Mouse (Mus musculus) cerebellum, postnatal 25 days (tissue): ENCODE data around the gene Kdm2b.

Experiments
- DNase-seq, 2 experiments: peaks; one replicate each; pipeline ENCODE4 v3.0.0; 2021; ENCODE audit warnings: mixed read lengths in 2 of 2

The Kdm2b gene

DNA sequence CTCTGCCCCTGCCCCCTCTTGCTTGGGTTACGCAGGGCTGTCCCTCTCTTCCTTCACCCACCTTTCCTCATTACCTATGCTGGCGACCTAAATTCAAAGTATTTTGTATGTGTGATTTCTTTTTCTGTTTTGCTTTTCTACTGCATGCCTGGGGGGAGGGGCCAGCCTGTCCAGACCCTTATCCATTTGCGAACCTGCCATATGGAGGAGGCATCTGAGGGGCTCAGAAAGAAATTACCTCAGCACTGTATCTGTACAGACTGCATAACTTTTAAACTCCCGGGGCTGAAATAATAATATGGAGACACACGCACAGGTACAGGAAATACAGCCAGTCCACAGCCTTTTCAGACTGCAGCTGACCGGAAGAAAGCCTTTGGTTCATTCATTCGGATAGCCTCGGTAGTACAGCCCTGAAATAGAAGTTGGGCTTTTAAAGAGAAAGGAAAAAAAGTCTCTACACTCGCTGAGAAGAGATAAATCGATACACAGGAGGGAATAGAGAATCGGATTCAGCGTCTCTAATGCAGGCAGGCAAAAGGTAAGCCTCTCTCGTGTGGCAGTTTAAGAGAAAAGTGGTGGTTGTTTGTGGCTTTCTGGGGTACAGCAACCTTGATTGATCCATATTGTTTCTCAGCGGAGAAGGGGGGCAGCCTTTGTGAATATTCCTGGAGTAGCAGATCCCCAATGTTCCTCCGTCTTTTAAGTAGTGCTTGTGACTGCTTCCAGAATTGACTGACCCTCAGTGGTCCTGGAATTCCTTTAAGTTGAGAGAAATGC is at the start of gene Kdm2b:
TSS of gene Kdm2b (minus strand) at position 273 of the 780 bp plus-strand sequence.
- DNase-seq = peak; percentile 35 to 61

DNA sequence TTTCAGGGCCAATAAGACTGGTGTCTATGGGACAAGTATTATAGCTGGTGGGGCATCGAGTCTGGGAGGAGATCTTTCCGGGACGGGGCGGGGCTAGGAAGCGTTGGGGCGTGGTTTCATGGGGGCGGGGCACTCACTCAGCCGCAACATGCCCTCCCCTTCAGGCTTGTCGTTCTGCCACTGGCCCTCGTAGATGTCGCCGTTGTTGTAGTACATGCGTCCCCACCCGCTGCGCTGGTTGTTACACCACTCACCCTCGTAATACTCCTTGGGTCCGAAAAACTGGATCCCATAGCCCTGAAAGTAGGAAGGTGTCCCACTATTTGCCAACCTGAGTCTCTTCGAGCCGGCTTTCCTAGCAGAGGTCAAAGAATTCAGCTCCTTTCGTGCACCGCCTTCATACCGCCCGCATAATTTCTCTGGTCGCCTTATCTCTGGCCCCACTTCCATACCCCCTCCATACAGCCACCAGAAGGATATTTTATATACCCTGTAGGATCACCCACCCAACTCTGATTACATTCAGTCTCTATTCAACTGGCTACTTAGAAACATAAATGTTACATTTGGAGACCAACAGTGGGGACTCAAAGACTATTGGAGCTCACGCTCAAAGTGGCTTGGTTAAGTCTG is 49.6 kb upstream of the Kdm2b start:
- peak in 1 of 2 experiments; percentile 53 for DNase-seq

DNA sequence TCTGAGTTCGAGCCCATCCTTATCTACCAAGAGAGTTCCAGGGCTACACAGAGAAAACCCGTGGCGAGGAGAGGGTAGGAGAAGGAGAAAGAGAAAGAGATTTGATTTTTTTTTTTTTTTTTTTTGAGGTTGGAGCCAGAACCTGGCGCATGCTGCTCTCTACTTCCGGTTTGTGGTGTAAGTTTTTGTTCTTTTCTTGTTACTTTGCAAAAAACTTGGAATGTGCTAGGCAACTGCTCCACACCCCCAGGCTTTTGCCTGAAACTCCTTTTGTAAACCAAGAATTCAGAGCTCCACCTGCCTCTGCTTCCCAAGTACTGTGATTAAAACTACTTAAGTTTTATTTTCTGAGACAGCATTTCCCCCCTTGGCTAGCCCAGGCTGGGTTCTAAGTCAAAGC is 48.5 kb upstream of the Kdm2b start:
- DNase-seq = no peak

DNA sequence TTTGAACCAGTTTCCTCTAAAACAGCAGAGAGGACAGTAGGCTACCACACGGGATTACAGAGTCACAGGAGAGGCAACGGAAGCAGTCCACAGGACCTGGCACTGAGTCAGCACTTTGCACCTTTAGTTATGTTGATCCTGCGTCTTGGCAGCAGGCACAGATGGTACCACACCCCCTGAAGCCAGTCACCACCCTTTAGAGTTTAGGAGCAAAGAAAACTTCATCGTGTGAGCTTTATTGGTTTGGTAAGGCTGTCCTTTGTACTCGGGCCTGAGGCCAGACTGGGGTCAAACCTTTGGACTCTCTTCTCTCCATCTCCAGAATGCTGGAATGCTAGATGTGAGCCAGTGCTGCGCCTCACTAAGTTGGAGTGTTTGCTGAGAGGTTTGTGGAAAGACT is 45.9 kb upstream of the Kdm2b start:
- DNase-seq = peak in 1 of 2 experiments; percentile 67

DNA sequence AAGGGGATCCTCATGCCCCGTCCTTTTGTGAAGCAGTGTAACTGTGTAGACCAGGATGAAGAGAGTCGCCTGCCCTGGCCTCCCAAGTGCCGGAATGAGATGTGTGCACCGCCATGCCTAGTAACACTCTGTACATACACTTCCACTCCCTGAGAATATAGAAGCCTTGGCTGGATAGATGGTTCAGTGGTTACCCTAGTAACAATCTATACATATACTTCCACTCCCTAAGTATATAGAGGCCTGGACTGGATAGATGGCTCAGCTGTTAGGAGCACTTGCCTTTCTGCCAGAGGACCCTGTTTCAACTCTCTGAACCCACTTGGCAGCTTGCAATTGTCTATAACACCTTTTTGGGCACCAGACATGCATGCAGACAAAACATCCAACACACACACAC is 45.5 kb upstream of the Kdm2b start:
- no peak for DNase-seq

DNA sequence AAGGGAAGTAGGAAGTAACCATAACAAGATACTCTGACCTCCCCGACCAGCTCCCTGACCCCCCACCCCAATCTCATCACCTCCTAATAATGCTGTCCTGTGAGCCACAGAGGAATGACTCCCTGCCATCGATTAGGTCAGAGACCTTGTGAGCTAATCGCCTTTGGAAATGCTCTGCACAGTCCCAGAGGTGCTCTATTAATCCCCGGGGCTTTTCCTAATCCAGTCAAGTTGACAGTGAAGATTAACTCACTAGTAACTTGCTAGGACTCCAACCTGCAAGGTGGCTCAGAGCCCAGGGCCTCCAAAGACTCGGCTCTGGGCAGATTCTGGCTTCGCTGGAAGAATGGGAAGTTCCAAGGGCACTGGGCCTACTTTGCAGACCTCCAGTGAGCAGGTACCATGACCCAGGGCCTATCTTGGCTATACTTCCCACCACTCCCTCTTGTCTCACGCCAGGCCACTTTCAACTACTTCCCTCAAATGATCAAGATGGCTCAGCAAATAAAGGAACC is 44.1 kb upstream of the Kdm2b start:
- no peak for DNase-seq

DNA sequence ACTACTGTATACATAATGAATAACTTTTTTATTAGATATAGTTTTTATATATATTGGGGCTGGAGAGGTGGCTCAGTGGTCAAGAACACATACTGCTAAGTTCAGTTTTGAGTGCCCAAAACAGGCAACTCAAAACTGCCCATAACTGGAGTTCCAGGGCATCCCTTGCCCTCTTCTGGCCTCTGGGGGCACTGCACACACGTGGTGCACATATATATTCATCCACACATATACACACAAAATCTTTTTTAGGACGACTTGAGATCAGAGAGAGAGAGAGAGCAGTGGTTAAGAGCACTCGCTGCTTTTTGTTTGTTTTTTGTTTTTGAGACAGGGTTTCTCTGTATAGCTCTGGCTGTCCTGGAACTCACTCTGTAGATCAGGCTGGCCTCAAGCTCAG is 41.7 kb upstream of the Kdm2b start:
- no peak for DNase-seq

DNA sequence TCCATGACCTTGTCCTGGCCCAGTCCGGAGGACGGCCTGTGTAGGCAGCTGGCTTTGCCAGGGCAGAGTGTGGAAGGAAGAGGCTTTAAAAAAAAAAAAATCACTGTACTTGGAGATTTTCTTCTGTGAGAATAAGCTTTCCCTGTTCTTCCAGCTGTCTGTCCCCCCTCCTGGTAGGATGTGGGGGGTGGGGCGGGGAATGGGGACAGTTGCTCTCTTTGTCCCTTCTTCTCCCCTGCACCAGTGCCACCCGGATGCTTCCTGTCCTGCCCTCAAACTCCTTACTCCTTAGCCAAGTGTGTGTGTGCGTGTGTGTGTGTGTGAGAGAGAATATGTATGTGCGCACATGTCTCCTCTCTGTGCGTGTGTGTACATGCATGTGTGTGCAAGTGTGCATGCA is 40.1 kb upstream of the Kdm2b start:
- DNase-seq = no peak

DNA sequence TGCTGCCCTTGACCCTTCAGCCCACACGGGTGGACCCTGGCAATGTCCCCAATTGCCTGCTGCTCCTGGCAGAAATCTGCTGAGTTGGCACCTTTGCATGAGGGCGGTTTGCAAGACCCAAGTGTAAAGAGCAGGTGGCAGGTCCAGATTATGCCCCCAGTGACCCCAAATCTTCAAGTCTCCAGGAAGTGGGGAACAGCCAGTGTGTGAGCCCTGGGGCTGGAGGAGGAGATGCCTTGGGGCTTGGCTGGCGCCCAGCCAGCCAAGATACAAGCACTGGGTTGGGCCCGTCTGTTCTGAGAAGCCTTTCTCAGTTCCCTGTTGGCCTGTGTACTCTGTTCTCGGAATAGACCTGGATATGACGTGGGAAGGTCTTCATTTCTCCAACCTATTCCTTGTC is 37.8 kb upstream of the Kdm2b start:
- no peak for DNase-seq

DNA sequence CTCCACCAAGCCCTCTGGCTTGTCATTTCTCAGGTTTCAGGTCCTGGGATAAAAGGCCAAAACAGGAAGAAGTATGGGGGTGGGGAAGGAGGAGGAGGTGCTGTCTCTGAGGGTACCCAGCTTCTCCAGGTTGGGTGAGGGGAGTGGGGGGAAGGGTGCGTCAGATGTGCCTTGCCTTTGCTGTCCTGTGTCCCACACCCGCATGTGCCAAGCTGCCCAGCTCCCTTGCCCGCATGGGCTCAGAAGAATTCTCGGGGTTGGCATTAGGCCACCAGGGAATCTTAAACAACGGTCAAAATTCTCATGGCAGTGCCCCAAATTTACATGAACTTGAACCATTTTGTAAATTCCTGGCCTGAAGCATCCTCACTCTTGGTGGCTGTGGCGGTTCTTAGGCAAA is 36.8 kb upstream of the Kdm2b start:
- DNase-seq = no peak

DNA sequence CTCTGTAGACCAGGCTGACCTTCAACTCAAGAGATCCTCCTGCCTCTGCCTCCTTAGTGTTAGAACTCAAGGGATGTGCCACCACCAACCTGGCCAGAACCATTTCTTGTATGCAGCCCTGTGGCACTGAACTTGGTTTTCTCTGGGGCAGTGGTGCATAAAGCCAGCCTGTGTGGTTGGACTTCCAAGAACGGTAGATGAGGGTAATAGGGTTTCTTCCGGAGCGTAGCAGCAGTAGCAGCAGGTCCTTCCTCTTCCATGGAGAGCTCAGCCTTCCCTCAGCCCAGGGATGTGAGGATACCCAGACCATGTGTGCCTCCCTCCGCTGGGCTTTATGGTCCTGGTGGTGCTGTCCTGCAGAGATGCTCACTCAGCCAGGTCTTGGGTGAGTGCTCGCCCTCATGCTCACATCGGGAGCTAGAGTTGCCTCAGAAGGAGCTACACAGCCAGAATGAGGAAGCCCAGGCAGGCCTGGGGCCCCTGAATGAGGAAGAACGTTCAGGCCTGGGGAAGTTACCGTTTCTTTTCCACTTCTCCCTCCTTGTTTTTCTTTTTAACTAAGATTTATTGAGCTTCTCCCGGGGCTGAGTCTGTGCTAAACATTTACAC is 35.4 kb upstream of the Kdm2b start:
- DNase-seq = no peak

DNA sequence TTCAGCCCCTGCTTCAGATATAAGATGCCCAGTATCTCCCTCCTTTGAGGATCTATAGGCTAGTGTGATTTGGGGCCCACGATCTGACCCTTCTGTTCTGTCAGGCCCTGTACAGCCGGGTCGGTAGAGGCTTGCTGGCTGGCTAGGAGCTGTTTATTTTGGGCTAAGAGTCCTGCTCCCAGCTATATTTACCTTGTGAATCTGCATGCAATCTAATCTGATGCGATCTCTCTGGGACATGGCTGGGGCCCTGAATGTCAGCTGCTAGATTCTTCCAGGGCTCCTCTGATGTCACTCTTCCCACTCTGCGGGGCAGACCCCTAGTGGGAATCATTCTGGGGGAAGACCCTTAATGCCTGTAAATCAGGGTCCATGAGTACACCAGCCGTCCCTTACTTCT is 34.7 kb upstream of the Kdm2b start:
- DNase-seq = no peak

DNA sequence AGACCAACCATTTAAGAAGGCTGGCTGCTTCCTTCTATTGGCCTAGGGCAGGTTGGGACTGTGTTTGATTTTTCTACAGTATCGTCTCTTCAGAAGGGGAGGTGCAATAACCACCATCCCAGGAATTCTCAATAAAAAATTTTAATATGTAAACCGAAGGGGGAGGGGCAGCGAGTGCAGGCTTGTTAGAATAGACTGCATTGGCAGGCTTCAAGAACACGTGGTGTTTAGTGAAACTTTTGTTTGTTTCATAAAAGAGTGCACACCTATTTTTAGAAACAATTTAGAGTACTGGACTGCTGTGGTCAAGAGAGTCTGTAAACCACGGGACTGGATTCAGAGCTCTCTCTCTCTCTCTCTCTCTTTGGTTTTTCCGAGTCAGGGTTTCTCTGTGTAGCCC is 33.4 kb upstream of the Kdm2b start:
- DNase-seq = no peak

DNA sequence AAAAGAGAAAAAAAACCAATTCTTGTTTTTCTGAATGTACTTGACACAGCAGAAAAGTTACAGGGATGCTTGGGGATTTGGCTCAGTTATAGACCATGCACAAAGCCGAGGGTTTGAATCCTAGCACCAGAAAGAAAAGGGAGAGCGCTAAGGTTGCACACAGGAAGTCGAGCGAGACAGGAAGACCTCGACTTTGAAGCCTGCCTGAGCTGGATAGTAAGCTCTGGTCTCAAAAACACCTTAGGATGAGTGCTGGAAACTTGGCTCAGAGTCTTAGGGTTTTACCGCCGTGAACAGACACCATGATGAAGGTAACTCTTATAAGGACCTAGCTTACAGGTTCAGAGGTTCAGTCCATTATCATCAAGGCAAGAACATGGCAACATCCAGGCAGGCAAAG is 31.8 kb upstream of the Kdm2b start:
- DNase-seq = no peak

DNA sequence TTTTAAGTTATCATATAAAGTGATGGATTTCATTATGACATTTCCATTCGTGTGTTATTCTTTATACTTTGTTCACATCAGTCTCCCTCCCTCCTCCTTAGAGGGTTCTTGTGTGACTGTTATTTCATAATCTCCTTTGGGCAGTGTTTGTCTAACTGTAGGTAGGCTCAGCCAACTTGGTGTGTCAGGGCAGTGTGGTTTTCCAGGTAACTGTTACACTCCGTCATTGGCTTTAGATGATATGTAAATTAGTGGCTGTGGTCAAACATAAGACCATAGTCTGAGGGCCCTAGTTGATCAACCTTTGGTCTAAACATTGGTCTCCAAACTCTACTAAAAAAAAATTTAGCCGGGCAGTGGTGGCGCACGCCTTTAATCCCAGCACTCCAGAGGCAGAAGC is 30.8 kb upstream of the Kdm2b start:
- DNase-seq = no peak

DNA sequence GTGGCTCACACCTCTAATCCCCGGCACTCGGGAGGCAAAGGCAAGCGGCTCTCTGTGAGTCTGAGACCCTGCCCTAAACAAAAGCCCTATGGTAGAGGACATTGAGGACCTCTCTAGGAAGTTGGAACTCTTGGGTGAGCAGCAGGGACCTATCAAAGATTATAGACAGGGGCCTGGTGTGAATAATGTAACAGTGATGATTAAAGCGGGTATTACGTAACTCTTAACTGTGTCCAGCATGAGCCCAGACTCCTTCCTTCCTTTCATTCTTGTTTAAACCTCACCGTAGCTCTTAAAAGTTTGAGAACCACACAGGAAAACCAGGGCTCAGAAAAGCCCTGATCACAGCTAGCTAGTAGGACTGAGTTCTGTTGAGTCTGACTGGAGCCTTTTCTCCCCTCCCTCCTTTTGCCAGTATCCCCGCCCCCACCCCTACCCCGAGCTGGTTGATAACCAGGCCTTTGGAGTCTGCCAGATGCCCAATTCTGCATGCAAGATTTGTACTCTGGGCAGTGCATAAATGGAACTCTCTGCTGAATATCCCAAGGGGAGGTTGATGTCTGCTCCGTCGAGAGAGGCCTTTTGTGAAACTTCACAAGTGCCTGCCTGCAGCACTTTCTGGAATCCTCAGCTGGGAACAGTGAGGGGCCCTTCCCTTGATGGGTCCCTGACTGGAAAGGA is 29.9 kb upstream of the Kdm2b start:
- DNase-seq = no peak

DNA sequence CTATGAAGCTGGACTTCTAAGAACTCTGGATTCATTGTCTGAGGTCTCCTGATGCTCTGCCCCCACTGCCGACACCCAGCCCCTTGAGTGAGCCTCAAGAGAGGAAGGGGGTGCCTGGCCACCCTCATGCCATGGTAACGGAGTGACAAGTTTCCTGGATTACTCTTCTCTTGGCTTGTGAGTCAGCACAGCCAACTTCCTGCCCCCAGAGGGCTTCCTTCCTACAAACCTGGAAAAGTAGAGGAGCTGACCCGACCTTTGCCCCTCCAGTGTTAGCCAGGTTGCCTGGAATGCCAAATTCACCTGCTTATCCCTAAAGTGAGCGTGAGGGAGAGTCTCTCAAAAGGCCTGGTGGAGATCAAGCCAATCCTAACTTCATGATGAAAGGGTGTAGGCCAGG is 27.9 kb upstream of the Kdm2b start:
- no peak for DNase-seq

DNA sequence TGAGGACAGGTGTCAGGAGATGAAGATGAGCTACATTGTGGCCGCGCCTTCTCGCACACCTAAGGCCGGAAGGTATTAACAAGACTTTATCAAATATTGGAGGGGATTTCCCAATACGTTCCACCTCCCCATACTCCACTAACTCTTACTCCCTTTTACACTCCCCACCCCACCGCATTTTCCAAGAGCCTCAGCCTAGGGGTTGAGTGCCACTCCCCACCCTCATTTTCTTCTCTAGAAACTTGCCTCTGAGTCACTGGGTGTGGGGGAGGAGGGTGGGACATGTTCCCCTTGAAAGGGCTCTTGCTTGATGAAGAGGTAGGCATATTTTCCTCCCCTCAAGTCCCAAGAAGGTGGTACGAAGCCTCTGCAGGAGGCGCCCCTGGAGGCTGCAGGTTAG is 26.3 kb upstream of the Kdm2b start:
- no peak for DNase-seq

DNA sequence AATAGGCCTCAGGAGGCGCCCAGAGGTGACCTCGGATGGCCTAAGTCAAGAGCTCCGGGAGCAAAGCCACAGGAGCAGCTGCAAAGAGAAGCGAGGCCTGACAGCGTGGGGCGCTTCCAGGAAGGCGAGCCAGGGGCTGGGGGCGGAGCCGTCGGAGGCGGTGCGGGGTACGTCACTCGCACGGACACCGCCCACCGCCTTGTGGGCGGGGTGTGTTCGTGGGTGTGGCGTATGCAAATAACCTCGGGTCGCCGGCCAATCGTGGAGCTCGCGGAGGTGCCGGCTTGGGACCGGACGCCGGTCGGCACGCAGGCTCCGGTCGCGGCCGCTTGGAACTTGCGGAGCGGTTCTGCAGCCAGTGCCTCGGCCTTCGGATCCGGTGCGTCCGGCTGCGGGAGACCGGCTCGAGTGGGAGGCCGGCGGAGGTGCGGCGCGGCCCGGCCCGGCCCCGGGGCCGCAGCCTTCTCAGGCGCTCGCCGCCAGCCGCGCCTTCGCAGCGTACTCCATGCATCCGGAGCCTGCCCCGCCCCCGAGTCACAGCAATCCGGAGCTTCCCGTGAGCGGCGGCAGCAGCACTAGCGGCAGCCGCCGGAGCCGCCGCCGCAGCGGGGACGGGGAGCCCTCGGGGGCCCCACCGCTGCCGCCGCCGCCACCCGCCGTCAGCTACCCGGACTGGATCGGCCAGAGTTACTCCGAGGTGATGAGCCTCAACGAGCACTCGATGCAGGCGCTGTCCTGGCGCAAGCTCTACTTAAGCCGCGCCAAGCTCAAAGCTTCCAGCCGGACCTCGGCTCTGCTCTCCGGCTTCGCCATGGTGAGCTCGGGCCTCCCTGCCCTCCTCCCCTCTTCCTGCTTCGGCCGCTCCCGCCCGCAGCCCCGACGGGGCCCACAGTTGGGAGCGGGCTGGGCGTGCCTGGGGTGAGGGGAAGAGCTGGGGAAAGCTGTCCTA is 25.4 kb upstream of the Kdm2b start, which contains the start of gene Orai1:
TSS of gene Orai1 (plus strand) at position 322 of the 949 bp plus-strand sequence.
- peak; percentile 98 to 99 for DNase-seq

DNA sequence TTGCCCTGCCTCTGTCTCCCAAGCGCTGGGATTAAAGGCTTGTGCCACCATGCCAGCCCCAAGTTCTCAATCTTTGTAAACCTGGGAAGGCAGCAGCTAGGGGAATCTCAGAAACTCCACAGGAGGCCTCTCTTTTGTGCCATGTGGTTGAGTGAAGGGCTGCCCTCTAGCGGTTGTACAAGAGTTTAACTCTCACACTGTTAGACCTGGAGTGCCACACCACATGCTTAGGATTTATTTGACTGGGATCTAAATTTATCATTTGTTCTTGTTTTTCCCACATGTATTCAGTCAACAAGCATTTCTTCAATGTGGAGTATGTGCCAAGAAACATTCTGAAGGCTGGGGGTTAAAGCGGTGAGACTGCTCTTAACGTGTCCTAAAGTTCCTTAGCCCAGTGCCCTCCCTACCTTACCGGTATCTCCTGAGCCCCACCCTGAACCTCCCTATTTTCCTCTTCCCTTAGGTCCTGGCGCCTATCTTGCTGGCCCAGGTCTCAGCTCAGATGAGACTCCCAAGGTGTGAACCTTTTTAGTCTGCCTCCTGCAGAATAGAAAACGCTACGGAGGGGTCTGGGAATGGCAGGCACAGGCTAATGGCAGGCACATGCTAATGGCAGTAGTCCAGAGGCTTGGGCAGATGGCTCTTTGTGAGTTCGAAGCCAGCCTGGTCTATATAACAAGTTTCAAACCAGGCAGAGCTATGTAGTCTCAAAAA is 24.1 kb upstream of the Kdm2b start:
- peak; percentile 73 to 84 for DNase-seq

DNA sequence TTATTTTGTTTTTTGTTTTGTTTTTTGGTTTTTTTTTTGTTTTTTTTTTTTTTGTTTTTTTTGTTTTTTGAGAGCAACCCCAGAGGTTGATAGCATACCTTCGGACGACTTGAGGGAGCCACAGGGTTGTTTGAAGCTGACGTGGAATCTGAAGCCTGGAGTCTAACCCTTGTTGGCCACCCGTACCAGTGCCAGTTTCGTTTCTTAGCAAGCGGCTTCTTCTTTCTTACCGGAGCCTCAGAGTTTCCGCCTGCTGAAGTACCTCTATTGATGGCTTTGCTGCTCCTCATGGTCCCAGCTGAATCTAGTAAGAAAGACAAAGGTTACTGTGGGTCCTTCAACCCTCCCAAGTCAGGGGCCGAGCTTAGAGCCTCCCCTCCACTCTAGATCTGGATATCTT is 22.1 kb upstream of the Kdm2b start:
- no peak for DNase-seq
